Mouse (Mus musculus): ENCODE data around the gene Carmil3. TPM values are rescaled to one million over a fixed set of nuclear protein-coding genes. Genes with fewer than 3 reads are reported as not detected.

Gene Carmil3
- 0.23 and 0.27 TPM in 2 replicates for total RNA-seq (2012; rRNA removed)
- polyA plus RNA-seq (2012; ENCODE audit: insufficient read depth in 1 of 2, insufficient read length in 2 of 2, low read depth in 1 of 2, low replicate concordance in 2 of 2, missing spikeins in 1 of 2): 1 to 10 TPM in 1 of 2 experiments, not detected in 1; 2.6 TPM

- Histone ChIP-seq H3K9ac (ENCODE audit: control insufficient read depth, low read depth, low read length, poor library complexity, severe bottlenecking) (peak within 1 kb of the TSS; percentile 67), H3K27ac (ENCODE audit: control insufficient read depth, low read depth, low read length) (no peak within 1 kb of the TSS), H3K27me3 (ENCODE audit: control insufficient read depth in 1 of 2, insufficient read depth in 2 of 2, low read length in 2 of 2) (no peaks in the 10 kb centered on the region), H3K9me3 (replicated peaks; ENCODE audit: insufficient read depth, low read length) (no peaks in the 10 kb centered on the region), H3K79me2 (ENCODE audit: control insufficient read depth, insufficient read depth, low read length, poor library complexity) (no peaks in the 10 kb centered on the region), H3K4me3 (ENCODE audit: control insufficient read depth in 1 of 2, insufficient read depth in 1 of 2, low read depth in 2 of 2, low read length in 2 of 2) (peak within 1 kb of the TSS; percentile 61 to 67), H3K4me1 (ENCODE audit: control insufficient read depth in 1 of 2, insufficient read depth in 2 of 2, low read length in 2 of 2) (peaks cover 0 to 10% of the 10 kb centered on the region in 2 experiments; a peak in 2 of 4 replicates), H3K36me3 (ENCODE audit: control insufficient read depth in 1 of 2, insufficient read depth in 2 of 2, low read length in 2 of 2) (peaks cover 0 to 5% of the 10 kb centered on the region in 2 experiments; a peak in 2 of 4 replicates)
- DNase-seq (ENCODE audit: low read depth, low spot score): peak; percentile 54
- peak; percentile 63 for TF ChIP-seq NRF1 (IDR thresholded peaks at IDR 0.05; ENCODE audit: insufficient read depth, low read depth, low read length, poor library complexity, severe bottlenecking)
- TF ChIP-seq POLR2AphosphoS2 (IDR thresholded peaks at IDR 0.05; ENCODE audit: low read length): no peak
- peak; percentile 89 for TF ChIP-seq ZNF384 (IDR thresholded peaks at IDR 0.05; ENCODE audit: low read depth, low read length)
Observed at GRCm38 (mm10) chr14:55490361-55491201, at the start of gene Carmil3. Carmil3 (plus strand) TSS chr14:55490651.

GRCm38 (mm10) chr14:55457693-55458092 lies 32.8 kb upstream of the Carmil3 start:
- no peaks in the 10 kb centered on the region for H3K9me3 ChIP-seq (replicated peaks; ENCODE audit: insufficient read depth, low read length)
- no peak overlapping the region for H3K4me3 ChIP-seq (ENCODE audit: control insufficient read depth in 1 of 2, insufficient read depth in 1 of 2, low read depth in 2 of 2, low read length in 2 of 2)
- peaks cover 5 to 6% of the 10 kb centered on the region in 2 experiments; a peak in 3 of 4 replicates for H3K27me3 ChIP-seq (ENCODE audit: control insufficient read depth in 1 of 2, insufficient read depth in 2 of 2, low read length in 2 of 2)
- DNase-seq (ENCODE audit: low read depth, low spot score): no peak
- no peaks in the 10 kb centered on the region for H3K79me2 ChIP-seq (ENCODE audit: control insufficient read depth, insufficient read depth, low read length, poor library complexity)
- H3K9ac ChIP-seq (ENCODE audit: control insufficient read depth, low read depth, low read length, poor library complexity, severe bottlenecking): no peak overlapping the region
- no peak overlapping the region for H3K27ac ChIP-seq (ENCODE audit: control insufficient read depth, low read depth, low read length)
- no peak for TF ChIP-seq SIN3A (IDR thresholded peaks at IDR 0.05; ENCODE audit: low read length)
- TF ChIP-seq POLR2A (IDR thresholded peaks at IDR 0.05; ENCODE audit: control insufficient read depth in 1 of 2, insufficient read depth in 1 of 2, low read depth in 1 of 2, low read length in 2 of 2, poor library complexity in 1 of 2): no peak
- TF ChIP-seq E2F4 (IDR thresholded peaks at IDR 0.05; ENCODE audit: borderline replicate concordance, low read depth, low read length): no peak
- H3K4me1 ChIP-seq (ENCODE audit: control insufficient read depth in 1 of 2, insufficient read depth in 2 of 2, low read length in 2 of 2): no peaks in the 10 kb centered on the region
- no peaks in the 10 kb centered on the region for H3K36me3 ChIP-seq (ENCODE audit: control insufficient read depth in 1 of 2, insufficient read depth in 2 of 2, low read length in 2 of 2)

- Histone ChIP-seq H3K36me3 (ENCODE audit: control insufficient read depth in 1 of 2, insufficient read depth in 2 of 2, low read length in 2 of 2) (no peaks in the 10 kb centered on the region), H3K4me1 (ENCODE audit: control insufficient read depth in 1 of 2, insufficient read depth in 2 of 2, low read length in 2 of 2) (no peaks in the 10 kb centered on the region), H3K27me3 (ENCODE audit: control insufficient read depth in 1 of 2, insufficient read depth in 2 of 2, low read length in 2 of 2) (peaks cover 5 to 6% of the 10 kb centered on the region in 2 experiments; a peak in 3 of 4 replicates), H3K79me2 (ENCODE audit: control insufficient read depth, insufficient read depth, low read length, poor library complexity) (no peaks in the 10 kb centered on the region), H3K4me3 (ENCODE audit: control insufficient read depth in 1 of 2, insufficient read depth in 1 of 2, low read depth in 2 of 2, low read length in 2 of 2) (no peak overlapping the region), H3K9me3 (replicated peaks; ENCODE audit: insufficient read depth, low read length) (no peaks in the 10 kb centered on the region), H3K9ac (ENCODE audit: control insufficient read depth, low read depth, low read length, poor library complexity, severe bottlenecking) (no peak overlapping the region), H3K27ac (ENCODE audit: control insufficient read depth, low read depth, low read length) (no peak overlapping the region)
- peak; percentile 54 for TF ChIP-seq SMC3 (IDR thresholded peaks at IDR 0.05; ENCODE audit: low read depth, low read length)
- no peak for TF ChIP-seq ZMIZ1 (IDR thresholded peaks at IDR 0.05; ENCODE audit: low read depth, low read length)
- TF ChIP-seq USF2 (IDR thresholded peaks at IDR 0.05; ENCODE audit: borderline replicate concordance in 1 of 2, insufficient read depth in 1 of 2, low read depth in 1 of 2, low read length in 2 of 2): no peak
- no peak for TF ChIP-seq NELFE (IDR thresholded peaks at IDR 0.05; ENCODE audit: low read depth, low read length)
- TF ChIP-seq TCF12 (IDR thresholded peaks at IDR 0.05; ENCODE audit: low read depth, low read length): no peak
- peak; percentile 57 to 60 (median 57) for TF ChIP-seq CTCF (IDR thresholded peaks at IDR 0.05 in 2 of 3, conservative IDR thresholded peaks at IDR 0.05 in 1 of 3; ENCODE audit: control insufficient read depth in 1 of 3, insufficient read depth in 1 of 3, low read depth in 2 of 3, low read length in 3 of 3, poor library complexity in 1 of 3, severe bottlenecking in 1 of 3)
- peak; percentile 20; the same call in 1 of the 2 replicates for TF ChIP-seq RAD21 (IDR thresholded peaks at IDR 0.05; ENCODE audit: low read depth, low read length)
- no peak for TF ChIP-seq TBP (IDR thresholded peaks at IDR 0.05; ENCODE audit: low read depth, low read length)
- 0 out of 2 replicates have a peak, but pooled peaks have one; percentile 6 for TF ChIP-seq GATA1 (IDR thresholded peaks at IDR 0.05; ENCODE audit: low read depth, low read length)
- no peak for TF ChIP-seq POLR2AphosphoS2 (IDR thresholded peaks at IDR 0.05; ENCODE audit: low read length)
- TF ChIP-seq ETS1 (IDR thresholded peaks at IDR 0.05; ENCODE audit: low read depth, low read length): no peak
- TF ChIP-seq MYC (IDR thresholded peaks at IDR 0.05; ENCODE audit: low read depth, low read length): no peak
- DNase-seq (ENCODE audit: low read depth, low spot score): peak; percentile 68
Observed at GRCm38 (mm10) chr14:55458273-55458672, 32.2 kb upstream of the Carmil3 start.
